Mouse (Mus musculus) midbrain, postnatal 0 days (tissue): ENCODE measurements around the gene Abraxas2. TPM values are rescaled to one million over a fixed set of nuclear protein-coding genes. Genes with fewer than 3 reads are reported as not detected.
A peak's percentile ranks its signal among the peaks of the same experiment; 100 is the strongest.

Experiments used
- ATAC-seq: fragments of 200-750 bp; cut with Nextera tagmentation; 2 replicates; pipeline ENCODE4 v1.8.0; 2017; ENCODE audit warnings: moderate number of reproducible peaks, mild to moderate bottlenecking, moderate TSS enrichment, moderate library complexity; ENCODE audit not compliant: low FRiP score
- DNase-seq: peaks from one replicate; pipeline ENCODE4 v3.0.0-alpha.2; 2015; ENCODE audit warnings: low spot score
- H3K27ac ChIP-seq: fragments of 300-500 bp; sonication (generic); 2 replicates; pipeline ENCODE4 v1.5.1; 2014; ENCODE audit warnings: low read depth, mild to moderate bottlenecking, low read length, mixed read lengths
- H3K27me3 ChIP-seq: fragments of 300-500 bp; sonication (generic); 2 replicates; pipeline ENCODE4 v1.6.1; 2014; ENCODE audit warnings: low read length, control low read depth, mixed read lengths; ENCODE audit not compliant: insufficient read depth
- H3K36me3 ChIP-seq: fragments of 300-500 bp; sonication (generic); 2 replicates; pipeline ENCODE4 v1.6.1; 2014; ENCODE audit warnings: low read length, control low read depth, mixed read lengths; ENCODE audit not compliant: insufficient read depth
- H3K4me1 ChIP-seq: fragments of 300-500 bp; sonication (generic); 2 replicates; pipeline ENCODE4 v1.6.1; 2014; ENCODE audit warnings: mild to moderate bottlenecking, control low read depth, antibody characterized with exemption, low read length, mixed read lengths; ENCODE audit not compliant: insufficient read depth
- H3K4me2 ChIP-seq: fragments of 300-500 bp; sonication (generic); 2 replicates; pipeline ENCODE4 v1.6.1; 2014; ENCODE audit warnings: low read depth, mild to moderate bottlenecking, low read length, mixed read lengths; ENCODE audit not compliant: poor library complexity, severe bottlenecking
- H3K4me3 ChIP-seq: fragments of 300-500 bp; sonication (generic); 2 replicates; pipeline ENCODE4 v1.5.1; 2014; ENCODE audit warnings: low read depth, mild to moderate bottlenecking, low read length, moderate library complexity
- H3K9ac ChIP-seq: fragments of 300-500 bp; sonication (generic); replicated peaks from 2 replicates; pipeline ENCODE4 v1.6.1; 2014; ENCODE audit warnings: mild to moderate bottlenecking, low read length, moderate library complexity, mixed read lengths; ENCODE audit not compliant: poor library complexity, severe bottlenecking
- H3K9me3 ChIP-seq: fragments of 300-500 bp; sonication (generic); 2 replicates; pipeline ENCODE4 v1.6.1; 2016; ENCODE audit warnings: low read length, control low read depth
- CTCF ChIP-seq: IDR thresholded peaks from 2 replicates; pipeline ENCODE4 v1.5.1; 2016; ENCODE audit warnings: antibody characterized with exemption, mild to moderate bottlenecking
- WGBS: fragments of 180-500 bp; shearing (Covaris S2); extraction: QIAGEN DNeasy Blood & Tissue Kit; methylation state at CpG from one replicate; pipeline ENCODE4 v1.1.7; 2014; 5-methylcytosine and 5-hydroxymethylcytosine counted together
- polyA plus RNA-seq: library from polyadenylated mRNA; unstranded; fragments of >200 nt; fragmentation: Nextera tagmentation; extraction: Ambion mirVana; gene quantifications from 2 replicates; pipeline ENCODE4 v1.2.1, GENCODE M21; 2015
- total RNA-seq: library from RNA; depleted of rRNA; stranded (reverse); fragments of >200 nt; gene quantifications from 2 replicates; pipeline ENCODE4 v1.2.3, GENCODE M21; 2014

The Abraxas2 gene
- total and polyA plus RNA-seq, 2 experiments from 2014 or later, result 28.8 to 31.1 TPM

- peaks cover 21% of the 10 kb centered on the region for H3K36me3 ChIP-seq
- H3K9me3 ChIP-seq, result no peaks in the 10 kb centered on the region
- no peak for DNase-seq
- TF ChIP-seq CTCF, result no peak
- no peak for ATAC-seq
- no peak overlapping the region for H3K9ac ChIP-seq
- H3K4me3 ChIP-seq, result no peak overlapping the region
- H3K4me1 ChIP-seq, result no peaks in the 10 kb centered on the region
- WGBS, result 96% methylated on average over 9 of the region's 9 CpGs
- no peak overlapping the region for H3K27ac ChIP-seq
- H3K4me2 ChIP-seq, result no peak overlapping the region
- H3K27me3 ChIP-seq, result no peaks in the 10 kb centered on the region
These were observed 7.3 kb downstream of the Abraxas2 start for GRCm38 (mm10) chr7:132866316-132866715.

- Histone ChIP-seq H3K4me1 (no peaks in the 10 kb centered on the region), H3K9ac (no peak overlapping the region), H3K4me3 (no peak overlapping the region), H3K27me3 (no peaks in the 10 kb centered on the region), H3K27ac (no peak overlapping the region), H3K36me3 (peaks cover 66% of the 10 kb centered on the region), H3K9me3 (no peaks in the 10 kb centered on the region), H3K4me2 (no peak overlapping the region)
- WGBS, result 95% methylated on average over 2 of the region's 2 CpGs
- ATAC-seq, result no peak
- no peak for DNase-seq
- TF ChIP-seq CTCF, result no peak
These were observed 14.0 kb downstream of the Abraxas2 start for GRCm38 (mm10) chr7:132873043-132873442.

GRCm38 (mm10) chr7:132875391-132876086 is 16.5 kb downstream of the Abraxas2 start:
- ATAC-seq, result no peak
- Histone ChIP-seq H3K36me3 (peaks cover 75% of the 10 kb centered on the region), H3K27ac (no peak overlapping the region)

GRCm38 (mm10) chr7:132880276-132880675 is 21.3 kb downstream of the Abraxas2 start:
- no peaks in the 10 kb centered on the region for H3K9me3 ChIP-seq
- H3K27me3 ChIP-seq, result no peaks in the 10 kb centered on the region
- ATAC-seq (no peak), DNase-seq (no peak)
- no peak overlapping the region for H3K27ac ChIP-seq
- H3K4me1 ChIP-seq, result no peaks in the 10 kb centered on the region
- H3K36me3 ChIP-seq, result peaks cover 76% of the 10 kb centered on the region
- H3K4me2 ChIP-seq, result no peak overlapping the region
- 86% methylated on average over 1 of the region's 1 CpGs for WGBS
- TF ChIP-seq CTCF, result no peak
- no peak overlapping the region for H3K9ac ChIP-seq
- H3K4me3 ChIP-seq, result no peak overlapping the region

More at GRCm38 (mm10) chr7:132875391-132876086, 16.5 kb downstream of the Abraxas2 start:
- Histone ChIP-seq H3K4me1 (no peaks in the 10 kb centered on the region), H3K27me3 (no peaks in the 10 kb centered on the region), H3K9me3 (no peaks in the 10 kb centered on the region), H3K4me2 (no peak overlapping the region), H3K9ac (no peak overlapping the region), H3K4me3 (no peak overlapping the region)
- no peak for TF ChIP-seq CTCF
- WGBS, result 95% methylated on average over 2 of the region's 2 CpGs
- no peak for DNase-seq

- Histone ChIP-seq H3K4me1 (no peaks in the 10 kb centered on the region), H3K27ac (no peak overlapping the region), H3K27me3 (no peaks in the 10 kb centered on the region), H3K4me3 (no peak overlapping the region), H3K36me3 (peaks cover 55% of the 10 kb centered on the region), H3K4me2 (no peak overlapping the region), H3K9ac (no peak overlapping the region), H3K9me3 (no peaks in the 10 kb centered on the region)
- peak; percentile 55 for TF ChIP-seq CTCF
- 71% methylated on average over 2 of the region's 2 CpGs for WGBS
- ATAC-seq (no peak), DNase-seq (no peak)
These were observed 23.3 kb downstream of the Abraxas2 start for GRCm38 (mm10) chr7:132882343-132882742.

GRCm38 (mm10) chr7:132884031-132884430 is 25.0 kb downstream of the Abraxas2 start:
- H3K9ac ChIP-seq, result no peak overlapping the region
- H3K36me3 ChIP-seq, result peaks cover 42% of the 10 kb centered on the region
- ATAC-seq (no peak), DNase-seq (peak; percentile 20)
- no peaks in the 10 kb centered on the region for H3K27me3 ChIP-seq
- H3K4me2 ChIP-seq, result no peak overlapping the region
- 87% methylated on average over 7 of the region's 7 CpGs for WGBS
- TF ChIP-seq CTCF, result peak; percentile 65
- no peaks in the 10 kb centered on the region for H3K9me3 ChIP-seq
- H3K4me3 ChIP-seq, result no peak overlapping the region
- no peaks in the 10 kb centered on the region for H3K4me1 ChIP-seq
- H3K27ac ChIP-seq, result no peak overlapping the region
